Mouse (Mus musculus): Measurements from ENCODE around the gene Iqschfp. TPM values are rescaled to one million over a fixed set of nuclear protein-coding genes. Genes with fewer than 3 reads are reported as not detected.

The Iqschfp gene
- polyA plus RNA-seq, 1 experiment from 2014 or later: not detected

DNA sequence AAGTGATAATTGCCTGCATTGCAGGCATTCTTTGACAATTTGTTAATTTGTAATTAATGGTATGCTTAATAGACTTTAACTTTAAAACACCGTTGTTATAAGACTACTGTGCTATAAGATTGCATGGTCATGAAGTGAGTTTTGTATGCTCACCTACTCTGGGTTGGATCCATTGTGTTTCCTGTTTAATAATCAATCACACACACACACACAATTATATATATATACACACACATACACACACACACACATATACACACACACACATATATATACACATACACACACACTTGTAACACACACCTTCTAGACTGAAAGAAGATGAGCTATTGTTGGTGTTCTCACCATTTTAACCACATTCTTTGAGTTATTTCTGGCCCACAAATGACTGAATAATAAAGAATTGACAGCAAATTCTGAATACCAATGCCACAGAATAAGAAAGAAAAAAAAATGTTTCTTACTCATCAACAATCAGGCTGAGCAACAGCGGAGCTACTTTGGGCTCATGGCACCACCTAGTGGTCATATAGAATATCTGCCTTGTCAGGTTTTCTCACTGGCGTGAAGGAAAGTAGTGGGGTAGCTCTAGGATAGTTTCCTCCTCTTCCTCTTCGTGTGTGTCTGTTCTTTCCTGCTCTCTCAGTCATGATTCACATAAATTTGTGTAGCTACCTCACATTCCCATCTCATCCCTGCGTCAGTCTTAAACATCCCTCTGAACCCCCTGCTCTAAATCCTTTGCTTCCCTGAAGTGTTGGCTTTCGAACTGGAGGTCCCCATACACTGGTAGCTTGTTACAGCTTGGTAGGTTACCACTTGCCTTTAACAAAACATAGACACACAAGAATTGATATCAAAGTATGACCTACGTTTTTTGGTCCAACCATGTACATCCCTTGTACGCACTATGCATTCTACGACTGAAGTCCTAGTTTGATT, 153.7 kb downstream of the Iqschfp start:
- ATAC-seq (ENCODE audit: low FRiP score, low read depth): no peak
- 49% methylated on average over 9 of the region's 9 CpGs for WGBS
- H3K4me3 ChIP-seq: no peak overlapping the region
- no peak overlapping the region for H3K27ac ChIP-seq
- H3K4me2 ChIP-seq (replicated peaks): no peak overlapping the region
- no peaks in the 10 kb centered on the region for H3K4me1 ChIP-seq
- no peak overlapping the region for H3K9ac ChIP-seq
- no peaks in the 10 kb centered on the region for H3K9me3 ChIP-seq
- H3K36me3 ChIP-seq: no peaks in the 10 kb centered on the region
- H3K27me3 ChIP-seq: peaks cover 29% of the 10 kb centered on the region

DNA sequence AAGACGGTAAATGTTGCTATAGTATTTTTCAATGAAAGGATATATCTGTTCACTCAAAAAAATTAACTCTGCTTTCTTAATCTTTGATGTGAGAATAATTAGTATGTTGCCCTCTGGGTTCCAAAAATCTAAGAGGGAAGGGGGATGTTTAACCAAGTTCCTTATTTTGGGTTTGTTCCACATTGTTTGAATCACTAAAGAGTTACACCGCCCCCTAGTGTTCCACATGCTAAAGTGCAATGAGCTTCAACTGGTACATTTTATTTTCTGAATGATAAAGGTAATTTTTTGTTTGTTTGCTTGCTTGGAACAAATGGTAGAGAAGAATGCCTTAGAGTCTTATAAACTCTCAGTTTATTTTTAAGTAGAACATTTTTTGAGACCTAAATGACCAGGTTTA, 161.5 kb downstream of the Iqschfp start:
- ATAC-seq (ENCODE audit: low FRiP score, low read depth): no peak
- H3K27me3 ChIP-seq: peaks cover 27% of the 10 kb centered on the region
- WGBS: 45% methylated on average over 2 of the region's 2 CpGs

DNA sequence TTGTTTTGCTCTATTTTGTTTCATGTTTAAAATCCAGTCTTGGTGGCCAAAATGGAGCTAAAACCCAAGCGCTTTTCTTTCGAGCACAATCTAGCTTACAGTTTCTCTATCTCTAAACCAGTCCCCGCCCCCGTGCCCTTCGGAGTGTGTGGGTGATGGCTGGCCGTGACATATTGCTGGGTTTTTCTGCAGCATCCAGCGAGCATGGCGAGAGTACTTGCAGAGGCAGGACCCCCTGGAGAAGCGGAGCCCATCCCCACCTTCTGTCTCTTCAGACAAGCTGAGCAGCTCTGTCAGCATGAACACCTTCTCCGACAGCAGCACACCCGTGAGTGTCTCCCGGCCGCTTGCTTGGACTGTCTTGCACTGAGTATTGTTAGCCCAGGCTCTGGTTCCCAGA, 163.0 kb downstream of the Iqschfp start:
- Histone ChIP-seq H3K4me1 (no peaks in the 10 kb centered on the region), H3K27ac (no peak overlapping the region), H3K36me3 (no peaks in the 10 kb centered on the region), H3K9ac (peak overlapping the region; percentile 13; the same call in 1 of the 2 replicates), H3K4me2 (replicated peaks) (no peak overlapping the region), H3K4me3 (no peak overlapping the region), H3K27me3 (peaks cover 29% of the 10 kb centered on the region), H3K9me3 (no peaks in the 10 kb centered on the region)
- ATAC-seq (ENCODE audit: low FRiP score, low read depth): no peak
- WGBS: 63% methylated on average over 13 of the region's 13 CpGs

More for the DNA sequence above, 161.5 kb downstream of the Iqschfp start:
- Histone ChIP-seq H3K36me3 (no peaks in the 10 kb centered on the region), H3K9ac (no peak overlapping the region), H3K4me3 (no peak overlapping the region), H3K4me1 (no peaks in the 10 kb centered on the region), H3K9me3 (no peaks in the 10 kb centered on the region), H3K4me2 (replicated peaks) (no peak overlapping the region), H3K27ac (no peak overlapping the region)

DNA sequence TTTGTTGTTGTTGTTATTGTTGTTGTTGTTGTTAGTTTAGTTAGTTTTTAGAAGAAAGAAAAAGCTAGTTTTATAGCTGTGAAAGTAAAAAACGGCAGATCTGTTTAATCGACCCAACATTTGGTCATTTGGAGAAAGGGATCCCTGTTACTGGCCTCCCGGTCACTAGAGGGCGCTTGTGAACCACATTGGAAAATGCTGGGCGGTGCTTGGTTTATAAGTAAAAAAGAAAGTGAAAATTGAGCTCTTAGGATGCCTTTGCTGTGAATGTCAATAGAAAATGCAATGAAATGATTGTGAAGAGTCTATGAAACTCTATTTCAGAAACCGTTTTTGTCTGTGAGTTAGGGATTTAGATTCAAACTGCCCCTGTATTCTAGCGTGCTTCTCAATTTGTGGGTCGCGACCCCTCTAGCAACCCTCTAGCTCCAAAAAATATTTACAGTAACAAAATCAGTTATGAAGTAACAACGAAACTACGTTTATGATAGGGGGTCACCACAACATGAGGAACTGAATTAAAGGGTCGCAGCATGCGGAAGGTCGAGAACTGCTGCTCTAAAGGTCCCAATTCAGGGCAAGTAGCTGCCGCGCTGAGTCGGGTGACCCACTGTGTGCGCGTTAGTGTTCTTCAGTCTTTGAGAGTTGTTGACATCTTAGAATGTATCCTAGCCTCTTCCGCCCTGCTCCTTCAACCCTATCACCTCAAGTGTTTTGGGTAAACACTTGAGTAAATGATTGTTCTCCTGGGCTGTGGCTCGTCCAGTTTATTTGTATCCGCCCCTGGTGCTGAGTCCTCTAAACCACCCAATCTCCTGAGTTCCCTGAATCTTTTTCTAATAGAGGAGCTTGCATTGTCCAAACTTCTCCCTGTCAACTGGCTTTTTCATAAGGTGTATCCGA, 164.6 kb downstream of the Iqschfp start:
- peaks cover 33% of the 10 kb centered on the region for H3K27me3 ChIP-seq
- no peak overlapping the region for H3K9ac ChIP-seq

DNA sequence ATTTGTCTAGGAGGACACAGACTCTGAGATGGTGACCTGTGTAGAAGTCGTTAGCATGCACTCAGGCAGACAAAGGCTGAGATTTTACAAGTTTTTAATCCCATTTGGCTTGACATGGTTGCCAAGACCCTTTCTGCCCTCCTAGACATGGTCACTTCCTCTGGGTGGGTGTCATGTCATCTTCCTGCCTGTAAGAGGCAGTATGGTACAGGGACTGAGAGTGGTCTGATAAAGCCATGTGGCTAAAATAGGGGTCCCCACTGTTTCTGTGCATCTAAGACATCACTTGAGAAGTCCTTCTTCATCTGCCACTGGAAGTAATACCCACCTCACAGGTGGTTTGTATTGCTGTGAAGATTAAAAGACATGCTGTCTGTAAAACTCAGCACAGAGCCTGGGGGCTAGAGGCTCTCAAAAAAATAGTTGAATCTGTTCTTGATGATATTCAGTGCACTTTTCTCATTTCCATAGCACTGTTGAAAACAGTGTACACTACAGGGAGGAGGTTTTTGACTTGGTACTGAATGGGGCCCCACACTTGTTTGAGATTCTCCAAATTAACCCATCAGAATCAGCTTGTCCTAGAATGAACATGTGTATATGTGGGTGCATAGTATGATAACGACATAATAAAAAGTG, 167.2 kb downstream of the Iqschfp start:
- peaks cover 38% of the 10 kb centered on the region for H3K27me3 ChIP-seq
- no peak for ATAC-seq (ENCODE audit: low FRiP score, low read depth)
- no peak overlapping the region for H3K9ac ChIP-seq

More for the DNA sequence above, 164.6 kb downstream of the Iqschfp start:
- peak overlapping the region; percentile 16 for H3K4me3 ChIP-seq
- 54% methylated on average over 23 of the region's 23 CpGs for WGBS
- no peak for ATAC-seq (ENCODE audit: low FRiP score, low read depth)
- H3K4me2 ChIP-seq (replicated peaks): peak overlapping the region; percentile 37
- no peaks in the 10 kb centered on the region for H3K9me3 ChIP-seq
- no peaks in the 10 kb centered on the region for H3K4me1 ChIP-seq
- H3K27ac ChIP-seq: no peak overlapping the region
- H3K36me3 ChIP-seq: no peaks in the 10 kb centered on the region

DNA sequence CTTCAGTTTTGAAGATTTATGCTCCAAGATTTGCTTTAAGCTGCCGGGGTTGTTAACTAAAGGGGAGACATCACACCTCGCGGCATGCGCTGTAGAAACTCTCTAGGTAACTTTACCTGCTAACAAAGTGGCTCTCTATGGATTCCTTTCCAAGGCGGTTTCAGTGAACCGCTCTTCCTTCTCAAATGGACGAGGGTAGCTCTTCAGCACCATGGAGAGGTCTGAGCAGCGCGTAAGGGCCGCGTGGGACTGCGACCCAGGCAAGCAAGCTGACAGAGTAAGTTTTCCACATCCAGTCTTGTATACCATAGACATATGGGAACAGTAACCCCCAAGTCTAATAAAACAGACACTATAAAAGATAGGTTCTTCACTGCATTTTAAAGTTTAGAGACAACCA, 172.7 kb downstream of the Iqschfp start, which contains the start of gene Schip1:
TSS of gene Schip1 (plus strand) at position 72 of the 400 bp plus-strand sequence.
- Histone ChIP-seq H3K4me2 (replicated peaks) (no peak within 1 kb of the TSS), H3K36me3 (no peaks in the 10 kb centered on the region), H3K4me1 (no peaks in the 10 kb centered on the region), H3K9ac (no peak within 1 kb of the TSS), H3K4me3 (no peak within 1 kb of the TSS), H3K27me3 (peaks cover 25% of the 10 kb centered on the region), H3K9me3 (no peaks in the 10 kb centered on the region), H3K27ac (no peak within 1 kb of the TSS)
- no peak for ATAC-seq (ENCODE audit: low FRiP score, low read depth)
- WGBS: 28% methylated on average over 12 of the region's 12 CpGs

More for the DNA sequence above, 167.2 kb downstream of the Iqschfp start:
- H3K4me2 ChIP-seq (replicated peaks): no peak overlapping the region
- H3K36me3 ChIP-seq: no peaks in the 10 kb centered on the region
- H3K4me1 ChIP-seq: no peaks in the 10 kb centered on the region
- 45% methylated on average over 2 of the region's 2 CpGs for WGBS
- no peak overlapping the region for H3K4me3 ChIP-seq
- no peak overlapping the region for H3K27ac ChIP-seq
- no peaks in the 10 kb centered on the region for H3K9me3 ChIP-seq

DNA sequence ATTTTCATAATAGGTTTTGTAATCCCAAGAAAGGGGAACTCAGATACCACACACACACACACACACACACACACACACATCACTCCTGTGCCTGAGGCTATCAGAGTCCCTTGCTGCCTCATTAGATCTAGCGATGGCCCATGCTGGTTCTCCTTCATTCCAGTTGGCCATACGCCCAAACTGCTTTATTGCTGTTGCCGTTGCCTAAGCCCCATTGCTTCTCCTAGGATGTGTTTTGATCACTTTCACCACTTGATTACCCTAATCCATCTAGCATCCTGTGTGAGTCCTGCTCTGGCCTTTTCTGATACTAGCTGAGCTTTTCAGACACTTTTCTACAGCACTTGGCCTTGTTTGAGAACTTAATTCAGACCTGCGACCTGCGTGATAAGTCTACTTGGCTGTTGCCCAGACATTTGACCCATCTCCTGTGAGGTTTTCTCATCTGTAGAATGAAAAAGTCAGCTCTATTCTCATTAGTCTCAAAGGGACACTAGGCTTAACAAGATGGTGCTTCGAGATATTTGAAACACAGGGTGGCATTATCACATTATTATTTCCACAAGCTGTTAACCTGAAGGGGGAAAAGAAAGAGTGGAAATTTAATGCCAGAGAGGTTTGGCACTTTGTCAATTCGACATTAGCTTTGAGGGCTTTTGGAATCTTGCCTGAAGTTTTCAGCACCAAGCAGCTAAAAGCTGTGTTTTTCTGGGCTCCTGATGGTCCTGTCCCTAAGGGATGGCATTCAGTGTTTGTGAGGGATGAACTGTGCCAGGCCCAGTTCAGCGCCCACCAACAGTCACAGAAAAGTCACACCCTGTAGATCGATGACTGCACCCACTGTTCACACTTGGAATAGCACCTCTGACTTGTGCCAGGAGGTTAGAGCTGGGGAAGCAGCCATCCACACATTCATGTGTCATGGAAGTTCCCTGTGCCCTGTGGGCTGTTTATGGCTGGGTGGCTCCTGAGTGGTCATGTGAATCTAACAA, 179.7 kb downstream of the Iqschfp start:
- H3K27ac ChIP-seq: no peak overlapping the region
- 57% methylated on average over 9 of the region's 9 CpGs for WGBS
- peak; percentile 24; the same call in 1 of the 2 replicates for ATAC-seq (ENCODE audit: low FRiP score, low read depth)

DNA sequence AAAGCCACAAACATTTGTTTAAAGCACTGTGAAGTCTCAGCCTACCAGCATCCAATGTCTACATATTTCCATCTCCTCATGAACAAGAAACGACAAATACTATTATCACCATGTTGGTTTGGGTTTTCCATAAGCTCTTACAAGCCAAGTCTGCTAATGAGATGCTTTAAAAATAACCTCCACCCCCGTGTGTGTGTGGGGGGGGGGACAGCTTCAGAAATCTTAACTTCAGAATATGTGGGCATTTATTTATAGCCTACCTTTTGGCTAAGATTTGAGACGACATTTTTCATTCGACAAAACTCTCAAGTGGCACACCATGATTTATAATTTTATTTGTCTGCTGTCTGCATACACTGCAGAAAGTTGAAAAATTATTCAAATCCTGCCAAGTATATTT, 185.4 kb downstream of the Iqschfp start:
- 67% methylated on average over 4 of the region's 4 CpGs for WGBS
- Histone ChIP-seq H3K27me3 (peaks cover 19% of the 10 kb centered on the region), H3K4me3 (no peak overlapping the region), H3K27ac (no peak overlapping the region), H3K4me2 (replicated peaks) (no peak overlapping the region), H3K9ac (no peak overlapping the region), H3K36me3 (no peaks in the 10 kb centered on the region), H3K9me3 (no peaks in the 10 kb centered on the region), H3K4me1 (no peaks in the 10 kb centered on the region)
- ATAC-seq (ENCODE audit: low FRiP score, low read depth): no peak

More for the DNA sequence above, 179.7 kb downstream of the Iqschfp start:
- peaks cover 4% of the 10 kb centered on the region; the same call in 1 of the 2 replicates for H3K4me1 ChIP-seq
- no peak overlapping the region for H3K9ac ChIP-seq
- no peak overlapping the region for H3K4me2 ChIP-seq (replicated peaks)
- H3K4me3 ChIP-seq: no peak overlapping the region
- peaks cover 23% of the 10 kb centered on the region for H3K27me3 ChIP-seq
- no peaks in the 10 kb centered on the region for H3K9me3 ChIP-seq
- no peaks in the 10 kb centered on the region for H3K36me3 ChIP-seq

DNA sequence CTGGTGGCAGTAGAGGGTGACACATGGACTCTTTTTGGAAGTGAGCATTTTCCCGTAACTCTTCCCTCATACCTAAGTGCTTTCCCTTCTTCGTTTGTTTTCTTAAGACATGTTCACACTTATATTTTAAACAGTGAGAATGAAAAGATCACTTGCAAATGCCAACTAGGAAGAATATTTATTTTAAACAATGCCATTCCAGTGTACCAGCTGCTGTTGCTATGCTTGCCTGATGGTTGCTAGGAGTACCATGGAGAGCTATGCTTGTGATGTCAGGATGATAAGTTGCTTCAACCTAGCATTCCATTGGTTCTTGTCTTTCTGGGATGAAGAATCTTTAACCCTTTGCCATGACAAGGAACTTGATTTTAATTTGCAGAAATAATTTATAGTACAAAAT, 193.0 kb downstream of the Iqschfp start:
- no peak overlapping the region for H3K27ac ChIP-seq
- no peak overlapping the region for H3K4me3 ChIP-seq
- no peaks in the 10 kb centered on the region for H3K4me1 ChIP-seq
- no peak overlapping the region for H3K4me2 ChIP-seq (replicated peaks)
- H3K9me3 ChIP-seq: no peaks in the 10 kb centered on the region
- 80% methylated on average over 2 of the region's 2 CpGs for WGBS
- ATAC-seq (ENCODE audit: low FRiP score, low read depth): no peak
- no peaks in the 10 kb centered on the region for H3K36me3 ChIP-seq
- H3K27me3 ChIP-seq: peaks cover 49% of the 10 kb centered on the region
- H3K9ac ChIP-seq: no peak overlapping the region

DNA sequence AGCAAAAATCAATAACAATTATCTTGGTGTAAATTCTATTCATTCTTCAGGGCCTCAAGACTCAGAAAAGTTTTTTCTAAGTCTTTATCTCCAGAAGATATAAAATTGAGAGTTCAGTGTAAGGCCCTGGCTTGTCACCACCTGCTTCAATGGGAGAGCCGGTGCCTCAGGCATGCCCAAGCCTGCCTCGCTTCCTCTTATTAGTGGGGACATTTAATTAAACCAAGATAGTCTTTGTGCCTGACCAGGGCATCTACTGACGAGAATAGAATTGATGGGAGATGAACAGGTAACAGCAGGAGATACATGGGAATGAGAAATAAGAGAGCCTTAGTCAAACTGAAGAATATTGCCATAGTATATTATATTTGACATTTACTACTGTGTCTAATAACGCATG, 200.1 kb downstream of the Iqschfp start:
- WGBS: 35% methylated on average over 4 of the region's 4 CpGs
- no peak overlapping the region for H3K9ac ChIP-seq
- H3K27ac ChIP-seq: no peak overlapping the region
- H3K4me2 ChIP-seq (replicated peaks): no peak overlapping the region
- H3K4me3 ChIP-seq: no peak overlapping the region
- H3K9me3 ChIP-seq: no peaks in the 10 kb centered on the region
- no peak for ATAC-seq (ENCODE audit: low FRiP score, low read depth)
- no peaks in the 10 kb centered on the region for H3K36me3 ChIP-seq
- H3K27me3 ChIP-seq: peaks cover 65% of the 10 kb centered on the region
- H3K4me1 ChIP-seq: peaks cover 6% of the 10 kb centered on the region; the same call in 1 of the 2 replicates
